Mouse (Mus musculus) cerebellum, adult 8-10 months (tissue): ENCODE results near the gene Bloc1s5.
A peak's percentile ranks its signal among the peaks of the same experiment; 100 is the strongest.

Source experiments
- DNase-seq: peaks from one replicate; pipeline ENCODE4 v3.0.0; 2022

The Bloc1s5 gene

GRCm38 (mm10) chr13:38616887-38617286 lies 18.0 kb downstream of the Bloc1s5 start:
- no peak for DNase-seq

GRCm38 (mm10) chr13:38615656-38616055 lies 19.3 kb downstream of the Bloc1s5 start:
- no peak for DNase-seq

- DNase-seq, result no peak
Observed at GRCm38 (mm10) chr13:38614298-38614697, 20.6 kb downstream of the Bloc1s5 start.

- no peak for DNase-seq
Observed at GRCm38 (mm10) chr13:38613583-38613982, 21.3 kb downstream of the Bloc1s5 start.

GRCm38 (mm10) chr13:38612608-38613007 lies 22.3 kb downstream of the Bloc1s5 start:
- DNase-seq, result no peak

- DNase-seq, result no peak
Observed at GRCm38 (mm10) chr13:38612179-38612578, 22.7 kb downstream of the Bloc1s5 start.

GRCm38 (mm10) chr13:38610336-38610735 lies 24.6 kb downstream of the Bloc1s5 start:
- DNase-seq, result no peak

- no peak for DNase-seq
Observed at GRCm38 (mm10) chr13:38607130-38607529, 27.8 kb downstream of the Bloc1s5 start.

- no peak for DNase-seq
Observed at GRCm38 (mm10) chr13:38605353-38605752, 29.6 kb downstream of the Bloc1s5 start.

GRCm38 (mm10) chr13:38602966-38603365 lies 31.9 kb downstream of the Bloc1s5 start:
- DNase-seq, result no peak

GRCm38 (mm10) chr13:38602243-38602832 lies 32.6 kb downstream of the Bloc1s5 start:
- no peak for DNase-seq

- no peak for DNase-seq
Observed at GRCm38 (mm10) chr13:38600811-38601210, 34.1 kb downstream of the Bloc1s5 start.

- no peak for DNase-seq
Observed at GRCm38 (mm10) chr13:38597076-38597475, 37.8 kb downstream of the Bloc1s5 start.

GRCm38 (mm10) chr13:38596461-38596860 lies 38.4 kb downstream of the Bloc1s5 start:
- DNase-seq, result no peak

- DNase-seq, result no peak
Observed at GRCm38 (mm10) chr13:38593114-38593513, 41.8 kb downstream of the Bloc1s5 start.

GRCm38 (mm10) chr13:38587350-38587749 lies 47.6 kb downstream of the Bloc1s5 start:
- no peak for DNase-seq

- no peak for DNase-seq
Observed at GRCm38 (mm10) chr13:38586451-38586850, 48.5 kb downstream of the Bloc1s5 start.

- no peak for DNase-seq
Observed at GRCm38 (mm10) chr13:38582768-38583167, 52.1 kb downstream of the Bloc1s5 start.

- DNase-seq, result peak; percentile 10
Observed at GRCm38 (mm10) chr13:38580601-38581457, 54.1 kb downstream of the Bloc1s5 start.

- no peak for DNase-seq
Observed at GRCm38 (mm10) chr13:38579971-38580600, 54.8 kb downstream of the Bloc1s5 start.

GRCm38 (mm10) chr13:38574668-38575067 lies 60.2 kb downstream of the Bloc1s5 start:
- DNase-seq, result no peak

GRCm38 (mm10) chr13:38573281-38573680 lies 61.6 kb downstream of the Bloc1s5 start:
- DNase-seq, result no peak

- DNase-seq, result no peak
Observed at GRCm38 (mm10) chr13:38565245-38565644, 69.7 kb downstream of the Bloc1s5 start.

- DNase-seq, result no peak
Observed at GRCm38 (mm10) chr13:38554611-38555010, 80.3 kb downstream of the Bloc1s5 start.
